Comparison of ENCODE assay signal across 10 mouse cellular contexts in genomic region chr7:68651418-68651817, GRCm38 (mm10).
DNase-seq lines count a peak whose midpoint lies in the region; ATAC-seq lines count a peak whose summit lies in the region.
"Had no signal": no experiment of that assay in that cellular context is flagged by ENCODE, and none has a peak within 500 bp of the region (broad histone marks: within the 10 kb centered on the region; RNA-seq: fewer than 3 reads in every experiment).

No protein-coding gene starts in this region.

- ATAC-seq in heart, embryonic 11.5 days (replicated peaks; ENCODE audit: insufficient number of reproducible peaks, low FRiP score, low TSS enrichment), result no peak
- no peak for ATAC-seq in activated CD4-positive, CD25-positive, alpha-beta regulatory T cell, adult 4 months

- WGBS in heart, embryonic 11.5 days (ENCODE audit: insufficient replicate concordance), result 59% methylated on average over 4 of the region's 4 CpGs

- no peaks in the 10 kb centered on the region for H3K27me3 ChIP-seq in heart, embryonic 11.5 days (ENCODE audit: control insufficient read depth, insufficient read depth, low read length)
- H3K27me3 ChIP-seq: stomach, embryonic 15.5 days had no signal

- peak; percentile 10 for DNase-seq in heart, adult 8-10 months (ENCODE audit: low spot score)
- DNase-seq in left cerebral cortex, postnatal 14 days (ENCODE audit: low spot score in 2 of 2), result peak; percentile 12 to 14
- DNase-seq in left cerebral cortex, postnatal 36 days (ENCODE audit: low spot score in 2 of 2), result no peak
- DNase-seq in adipocyte (ENCODE audit: low spot score), result peak; percentile 8
- DNase-seq in lung, postnatal 25 days (ENCODE audit: low spot score), result peak; percentile 11
- no peak for DNase-seq in yolk sac, embryonic 10.5 days (ENCODE audit: low spot score)

- no peak overlapping the region for H3K4me2 ChIP-seq in heart, embryonic 11.5 days
- H3K4me2 ChIP-seq: stomach, embryonic 15.5 days had no signal

- H3K9ac ChIP-seq in heart, embryonic 11.5 days (ENCODE audit: low read depth, low read length), result no peak overlapping the region
- H3K9ac ChIP-seq: liver, embryonic 14.5 days; stomach, embryonic 15.5 days had no signal

- no peaks in the 10 kb centered on the region for H3K36me3 ChIP-seq in heart, embryonic 11.5 days (ENCODE audit: control insufficient read depth, insufficient read depth, low read length)
- H3K36me3 ChIP-seq: stomach, embryonic 15.5 days had no signal

- H3K4me1 ChIP-seq in heart, embryonic 11.5 days (ENCODE audit: control insufficient read depth, insufficient read depth, low read length), result no peaks in the 10 kb centered on the region
- H3K4me1 ChIP-seq: stomach, embryonic 15.5 days had no signal

- no peak overlapping the region for H3K4me3 ChIP-seq in heart, embryonic 11.5 days (ENCODE audit: low read depth, low read length)
- H3K4me3 ChIP-seq: stomach, embryonic 15.5 days had no signal

- intact Hi-C loops in left cerebral cortex, postnatal 14 days (cut with DNase I), result loop anchor here (5.0 kb wide), 1 partner anchor 181 kb away; no protein-coding TSS in a partner anchor
- intact Hi-C loops in left cerebral cortex, postnatal 36 days (cut with DNase I), result loop anchor here (2.0 kb wide), 2 partner anchors 171 to 179 kb away; no protein-coding TSS in a partner anchor

- H3K27ac ChIP-seq in heart, embryonic 11.5 days (ENCODE audit: low read depth, low read length), result no peak overlapping the region
- H3K27ac ChIP-seq: liver, embryonic 14.5 days; stomach, embryonic 15.5 days had no signal

- H3K9me3 ChIP-seq in heart, embryonic 11.5 days (replicated peaks; ENCODE audit: control insufficient read depth, low read length), result no peaks in the 10 kb centered on the region; the same call in 1 of the 2 replicates
- H3K9me3 ChIP-seq: stomach, embryonic 15.5 days had no signal

Comparison
In these comparisons a context has a peak if more than half of its experiments do, and no peak if none do; other contexts are left out.
1. DNase-seq: peak in heart, adult 8-10 months (single experiment), left cerebral cortex, postnatal 14 days (2 of 2), adipocyte (single experiment) and lung, postnatal 25 days (single experiment); none in left cerebral cortex, postnatal 36 days (0 of 2) and yolk sac, embryonic 10.5 days (single experiment).